Mouse (Mus musculus): ENCODE data around the gene Il12rb1. TPM values are rescaled to one million over a fixed set of nuclear protein-coding genes. Genes with fewer than 3 reads are reported as not detected.

The Il12rb1 gene
- polyA plus RNA-seq, 1 experiment from 2014 or later = 0.36 TPM

DNA sequence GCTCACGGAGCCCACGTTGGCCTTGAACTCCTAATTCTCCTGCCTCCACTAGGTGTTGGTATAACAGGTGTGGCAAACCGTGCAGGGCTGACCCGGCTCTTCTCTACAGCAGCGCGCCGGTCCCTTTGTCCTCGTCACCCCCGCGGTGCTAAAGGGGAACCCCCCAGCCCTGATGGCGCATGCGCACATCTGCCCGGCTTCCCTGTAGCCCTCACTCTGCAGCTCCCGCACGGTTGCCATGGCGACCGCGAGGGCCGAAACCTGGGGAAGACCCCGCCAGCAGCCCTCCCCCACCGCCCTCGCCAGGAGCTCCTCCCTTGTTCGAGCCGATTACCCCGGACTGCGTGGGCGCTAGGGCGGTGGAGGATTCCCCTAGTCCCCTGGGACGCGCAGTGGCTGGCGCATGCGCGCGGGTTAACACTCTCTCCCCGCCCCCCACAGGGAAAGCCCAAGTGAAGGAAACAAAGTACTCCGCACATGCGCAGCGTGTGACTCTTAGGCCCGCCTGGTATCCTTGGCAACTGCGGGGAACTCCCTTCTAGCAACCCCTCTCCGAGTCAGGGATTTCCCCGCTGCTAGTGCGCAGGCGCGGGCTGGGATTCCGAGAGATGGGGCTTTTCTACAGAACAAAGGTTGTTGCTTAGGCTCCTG lies 57.2 kb downstream of the Il12rb1 start:
- no peaks in the 10 kb centered on the region for H3K27me3 ChIP-seq (replicated peaks)
- under 1% methylated on average over 46 of the region's 46 CpGs for WGBS
- H3K27ac ChIP-seq = peak overlapping the region; percentile 95
- H3K9ac ChIP-seq = peak overlapping the region; percentile 65
- peak overlapping the region; percentile 95 for H3K4me2 ChIP-seq
- peaks cover 75% of the 10 kb centered on the region for H3K4me1 ChIP-seq
- ATAC-seq (replicated peaks) = peak; percentile 84
- H3K9me3 ChIP-seq = no peaks in the 10 kb centered on the region
- no peaks in the 10 kb centered on the region for H3K36me3 ChIP-seq (replicated peaks)
- peak overlapping the region; percentile 56 for H3K4me3 ChIP-seq

DNA sequence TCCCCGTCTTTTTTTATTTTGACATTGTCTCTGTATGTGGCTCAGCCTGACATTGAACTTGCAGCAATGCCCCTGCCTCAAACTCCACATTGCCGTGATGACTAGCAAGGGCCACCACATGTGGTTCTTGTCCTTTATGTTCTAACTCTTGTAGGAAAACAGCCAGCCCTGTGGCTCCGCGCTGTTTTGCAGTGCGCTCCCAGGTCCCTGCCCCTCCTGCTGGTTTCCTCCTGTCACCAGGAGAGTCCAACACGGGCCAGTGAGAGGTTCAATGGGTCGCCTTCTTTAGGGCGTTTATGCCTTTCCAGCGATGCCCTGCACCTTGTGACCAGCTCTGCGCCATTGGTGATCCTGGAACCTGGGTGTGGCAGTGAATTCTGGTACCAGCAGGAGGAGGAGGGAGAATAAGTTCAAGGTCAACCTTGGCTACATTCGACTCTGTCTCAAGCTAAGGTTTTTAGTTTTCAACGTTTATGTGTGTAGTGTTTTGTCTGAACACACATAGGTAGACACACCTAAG lies 57.8 kb downstream of the Il12rb1 start:
- Histone ChIP-seq H3K27me3 (replicated peaks) (no peaks in the 10 kb centered on the region), H3K4me3 (peak overlapping the region; percentile 56), H3K9ac (peak overlapping the region; percentile 37), H3K4me2 (peak overlapping the region; percentile 95), H3K27ac (peak overlapping the region; percentile 95), H3K36me3 (replicated peaks) (no peaks in the 10 kb centered on the region), H3K9me3 (no peaks in the 10 kb centered on the region), H3K4me1 (peaks cover 75% of the 10 kb centered on the region)
- WGBS = 4% methylated on average over 12 of the region's 12 CpGs
- peak; percentile 15 for ATAC-seq (replicated peaks)

DNA sequence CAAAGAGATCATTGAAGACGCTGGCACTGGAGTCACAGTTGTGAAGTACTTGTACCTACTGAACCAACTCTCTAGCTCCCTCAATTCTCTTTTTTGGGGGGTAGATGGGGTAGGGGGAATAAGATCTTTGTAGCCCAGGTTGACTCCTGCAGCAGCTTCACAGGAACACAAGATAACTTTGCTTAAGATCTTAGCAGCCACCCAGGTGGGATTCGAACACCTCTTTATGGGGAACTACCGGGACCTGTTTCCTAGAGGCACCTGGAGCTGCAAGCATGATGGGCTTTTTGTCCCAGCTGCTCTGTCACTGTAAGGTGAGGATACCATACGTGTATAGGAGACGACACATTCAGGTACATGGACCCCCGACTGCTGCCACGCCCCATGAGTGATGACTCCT lies 58.3 kb downstream of the Il12rb1 start:
- Histone ChIP-seq H3K27ac (peak overlapping the region; percentile 95), H3K4me3 (no peak overlapping the region), H3K9ac (no peak overlapping the region; the same call in 1 of the 2 replicates), H3K4me2 (peak overlapping the region; percentile 95; the same call in 1 of the 2 replicates), H3K4me1 (peaks cover 73% of the 10 kb centered on the region), H3K27me3 (replicated peaks) (no peaks in the 10 kb centered on the region), H3K9me3 (no peaks in the 10 kb centered on the region), H3K36me3 (replicated peaks) (no peaks in the 10 kb centered on the region)
- no peak for ATAC-seq (replicated peaks)
- 84% methylated on average over 7 of the region's 7 CpGs for WGBS

DNA sequence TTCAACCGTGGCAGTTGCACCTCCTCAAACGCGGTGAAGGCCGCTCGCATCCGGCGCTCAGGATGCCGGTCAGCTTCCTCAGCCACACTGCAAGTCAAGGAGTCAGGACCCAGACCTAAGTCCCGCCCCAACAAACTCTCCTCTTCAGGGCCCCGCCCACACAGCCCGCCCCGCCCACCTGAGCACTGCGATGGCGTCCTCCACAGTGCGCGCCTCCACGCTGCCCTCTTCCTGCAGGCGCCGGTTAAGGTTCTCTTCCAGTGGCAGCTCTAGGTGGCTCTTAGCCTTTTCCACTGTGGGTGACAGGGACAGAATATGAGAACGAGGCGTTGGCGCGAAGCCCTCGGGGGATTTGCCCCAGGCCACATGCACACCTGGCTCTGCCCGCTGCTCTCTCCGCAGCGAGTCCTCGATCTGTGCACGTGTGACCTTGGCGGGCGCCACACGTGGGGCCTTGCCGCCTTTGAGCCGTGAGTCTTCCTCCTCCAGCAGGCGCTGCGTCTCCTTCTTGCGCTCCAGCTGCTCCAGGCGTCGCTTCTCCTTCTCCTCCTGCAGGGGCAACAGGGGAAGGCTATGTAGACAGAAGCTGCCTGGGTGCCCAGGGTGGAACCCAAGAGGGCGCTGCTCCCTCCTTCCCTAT lies 60.4 kb downstream of the Il12rb1 start:
- peak overlapping the region; percentile 25 for H3K9ac ChIP-seq
- peaks cover 66% of the 10 kb centered on the region for H3K4me1 ChIP-seq
- no peaks in the 10 kb centered on the region for H3K27me3 ChIP-seq (replicated peaks)
- no peaks in the 10 kb centered on the region for H3K36me3 ChIP-seq (replicated peaks)
- WGBS = 16% methylated on average over 40 of the region's 40 CpGs
- peak overlapping the region; percentile 30 for H3K4me2 ChIP-seq
- H3K9me3 ChIP-seq = no peaks in the 10 kb centered on the region
- no peak overlapping the region; the same call in 1 of the 2 replicates for H3K4me3 ChIP-seq
- peak overlapping the region; percentile 79 for H3K27ac ChIP-seq
- no peak for ATAC-seq (replicated peaks)

DNA sequence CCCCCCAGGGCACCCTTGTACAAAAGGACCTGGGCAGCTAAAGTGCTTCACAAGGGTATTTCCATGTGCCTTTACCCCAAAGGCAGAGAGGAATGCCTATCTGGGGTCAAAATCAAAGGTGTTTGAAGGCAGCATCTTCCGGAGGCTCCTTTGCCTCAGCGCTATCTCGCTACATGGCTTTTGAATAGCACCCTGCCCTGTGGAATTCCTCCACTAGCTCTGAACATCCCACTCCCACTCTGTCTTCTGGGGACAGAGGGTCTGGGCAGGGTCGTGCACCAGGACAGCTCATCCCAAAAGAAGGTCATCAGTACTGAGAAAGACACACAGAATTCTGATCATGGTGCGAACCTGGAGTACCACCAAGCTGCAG lies 60.9 kb downstream of the Il12rb1 start:
- no peaks in the 10 kb centered on the region for H3K9me3 ChIP-seq
- peak overlapping the region; percentile 79 for H3K27ac ChIP-seq
- peaks cover 66% of the 10 kb centered on the region for H3K4me1 ChIP-seq
- H3K4me3 ChIP-seq = no peak overlapping the region; the same call in 1 of the 2 replicates
- H3K36me3 ChIP-seq (replicated peaks) = no peaks in the 10 kb centered on the region
- peak overlapping the region; percentile 25 for H3K9ac ChIP-seq
- H3K4me2 ChIP-seq = peak overlapping the region; percentile 30
- H3K27me3 ChIP-seq (replicated peaks) = no peaks in the 10 kb centered on the region
- ATAC-seq (replicated peaks) = no peak
- 31% methylated on average over 5 of the region's 5 CpGs for WGBS

DNA sequence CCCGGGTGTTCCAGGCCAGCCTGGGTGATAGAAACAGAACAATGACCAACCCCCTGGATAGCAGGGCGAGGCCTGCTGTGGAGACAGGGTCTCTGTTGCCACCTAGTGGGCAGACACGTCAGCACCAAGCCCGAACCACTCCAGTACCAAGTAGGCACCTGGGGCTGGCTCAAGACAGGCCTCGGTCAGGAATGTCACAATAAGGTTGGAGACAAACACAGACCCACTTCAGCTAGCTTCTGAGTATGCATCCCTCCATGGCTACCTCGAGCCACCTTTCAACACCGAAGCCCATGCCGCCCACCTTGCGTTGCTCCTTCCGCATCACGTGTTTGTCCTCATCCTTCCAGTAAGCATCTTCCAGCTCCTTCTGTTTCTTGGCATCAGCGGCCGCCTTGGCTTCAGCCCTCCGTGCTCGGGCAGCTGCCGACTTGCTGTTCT lies 61.4 kb downstream of the Il12rb1 start:
- peak overlapping the region; percentile 30 for H3K4me2 ChIP-seq
- no peak overlapping the region; the same call in 1 of the 2 replicates for H3K9ac ChIP-seq
- H3K27me3 ChIP-seq (replicated peaks) = no peaks in the 10 kb centered on the region
- H3K9me3 ChIP-seq = no peaks in the 10 kb centered on the region
- 47% methylated on average over 16 of the region's 16 CpGs for WGBS
- peak overlapping the region; percentile 79 for H3K27ac ChIP-seq
- H3K4me3 ChIP-seq = no peak overlapping the region
- H3K36me3 ChIP-seq (replicated peaks) = no peaks in the 10 kb centered on the region
- peaks cover 61% of the 10 kb centered on the region for H3K4me1 ChIP-seq
- ATAC-seq (replicated peaks) = peak; percentile 7; the same call in 1 of the 2 replicates

Small RNA genes within 50 kb of the gene (microRNA-seq; reads per million reads assigned to microRNA genes)
- 1.8 reads per million, percentile 2 among the genes with 10 or more reads in this experiment for gene Mir7240

Other genes starting within 250 kb of the Il12rb1 start
- gene Isyna1, start 214.1 kb upstream of the Il12rb1 start, polyA plus RNA-seq (2015; fragmentation: Nextera tagmentation; extraction: Ambion mirVana) = 175 and 176 TPM in 2 replicates
- gene Ssbp4, start 199.6 kb upstream of the Il12rb1 start, polyA plus RNA-seq (2015; fragmentation: Nextera tagmentation; extraction: Ambion mirVana) = 175 and 189 TPM in 2 replicates
- gene Lrrc25, start 192.3 kb upstream of the Il12rb1 start, polyA plus RNA-seq (2015; fragmentation: Nextera tagmentation; extraction: Ambion mirVana) = 1.2 and 1.6 TPM in 2 replicates
- gene Gdf15, start 176.0 kb upstream of the Il12rb1 start, polyA plus RNA-seq (2015; fragmentation: Nextera tagmentation; extraction: Ambion mirVana) = 0.13 and 0.19 TPM in 2 replicates
- gene Pgpep1, start 148.1 kb upstream of the Il12rb1 start, polyA plus RNA-seq (2015; fragmentation: Nextera tagmentation; extraction: Ambion mirVana) = 70.1 and 74.5 TPM in 2 replicates
- 175 and 193 TPM in 2 replicates for gene Lsm4, start 135.2 kb upstream of the Il12rb1 start, polyA plus RNA-seq (2015; fragmentation: Nextera tagmentation; extraction: Ambion mirVana)
- gene Jund, start 109.5 kb upstream of the Il12rb1 start, polyA plus RNA-seq (2015; fragmentation: Nextera tagmentation; extraction: Ambion mirVana) = 83.0 and 94.4 TPM in 2 replicates
- 0.05 and 0.14 TPM in 2 replicates for gene Iqcn, start 105.0 kb upstream of the Il12rb1 start, polyA plus RNA-seq (2015; fragmentation: Nextera tagmentation; extraction: Ambion mirVana)
- gene Gm3336, start 89.9 kb upstream of the Il12rb1 start, polyA plus RNA-seq (2015; fragmentation: Nextera tagmentation; extraction: Ambion mirVana) = not detected in 2 replicates
- 0.15 and 0.46 TPM in 2 replicates for gene Pde4c, start 84.7 kb upstream of the Il12rb1 start, polyA plus RNA-seq (2015; fragmentation: Nextera tagmentation; extraction: Ambion mirVana)
- 473 and 487 TPM in 2 replicates for gene Rab3a, start 53.8 kb upstream of the Il12rb1 start, polyA plus RNA-seq (2015; fragmentation: Nextera tagmentation; extraction: Ambion mirVana)
- gene Mpv17l2, start 47.5 kb upstream of the Il12rb1 start, polyA plus RNA-seq (2015; fragmentation: Nextera tagmentation; extraction: Ambion mirVana) = 36.6 and 38.4 TPM in 2 replicates
- 113 TPM in 2 replicates for gene Pik3r2, start 31.7 kb upstream of the Il12rb1 start, polyA plus RNA-seq (2015; fragmentation: Nextera tagmentation; extraction: Ambion mirVana)
- gene Mast3, start 3.4 kb upstream of the Il12rb1 start, polyA plus RNA-seq (2015; fragmentation: Nextera tagmentation; extraction: Ambion mirVana) = 26.4 and 26.9 TPM in 2 replicates
- 8.1 and 8.6 TPM in 2 replicates for gene Arrdc2, start 31.3 kb downstream of the Il12rb1 start, polyA plus RNA-seq (2015; fragmentation: Nextera tagmentation; extraction: Ambion mirVana)
- gene Kcnn1, start 54.8 kb downstream of the Il12rb1 start, polyA plus RNA-seq (2015; fragmentation: Nextera tagmentation; extraction: Ambion mirVana) = 19.0 and 20.6 TPM in 2 replicates
- gene Ccdc124, start 65.5 kb downstream of the Il12rb1 start, polyA plus RNA-seq (2015; fragmentation: Nextera tagmentation; extraction: Ambion mirVana) = 173 and 180 TPM in 2 replicates
- 1.9 and 2.0 TPM in 2 replicates for gene Slc5a5, start 84.3 kb downstream of the Il12rb1 start, polyA plus RNA-seq (2015; fragmentation: Nextera tagmentation; extraction: Ambion mirVana)
- gene Rpl18a, start 89.0 kb downstream of the Il12rb1 start, polyA plus RNA-seq (2015; fragmentation: Nextera tagmentation; extraction: Ambion mirVana) = 2,076 and 2,093 TPM in 2 replicates
- 69.2 and 69.9 TPM in 2 replicates for gene Map1s, start 97.5 kb downstream of the Il12rb1 start, polyA plus RNA-seq (2015; fragmentation: Nextera tagmentation; extraction: Ambion mirVana)

All from midbrain, embryonic 15.5 days (tissue).